Mouse (Mus musculus) myocyte (in vitro differentiated cells): Measurements from ENCODE around the gene 9130213A22Rik.
A peak's percentile ranks its signal among the peaks of the same experiment; 100 is the strongest.

Experiments used
- CEBPB ChIP-seq: IDR thresholded peaks from 2 replicates; pipeline ENCODE4 v1.6.1; 2011; ENCODE audit warnings: mild to moderate bottlenecking, moderate library complexity; ENCODE audit not compliant: poor library complexity, insufficient read depth, severe bottlenecking
- E2F4 ChIP-seq: IDR thresholded peaks from one replicate; pipeline ENCODE4 v1.6.1; 2011; ENCODE audit warnings: mild to moderate bottlenecking, control low read depth, moderate library complexity; ENCODE audit not compliant: insufficient read depth
- MAX ChIP-seq: IDR thresholded peaks from one replicate; pipeline ENCODE4 v1.6.1; 2011; ENCODE audit warnings: low read depth, mild to moderate bottlenecking, control low read depth
- MYOD1 ChIP-seq, 3 experiments: IDR thresholded peaks; one replicate each; pipeline ENCODE4 v1.6.1; 2011; ENCODE audit warnings: control low read depth in 2 of 3, low read depth in 2 of 3, mild to moderate bottlenecking in 2 of 3, moderate library complexity in 1 of 3; ENCODE audit not compliant: insufficient read length in 2 of 3, control insufficient read depth in 1 of 3
- MYOG ChIP-seq, 3 experiments: IDR thresholded peaks; one replicate each; pipeline ENCODE4 v1.6.1; 2011; ENCODE audit warnings: control low read depth in 2 of 3, low read depth in 2 of 3, mild to moderate bottlenecking in 2 of 3; ENCODE audit not compliant: insufficient read length in 2 of 3, control insufficient read depth in 1 of 3, insufficient read depth in 1 of 3
- POLR2A ChIP-seq: IDR thresholded peaks from one replicate; pipeline ENCODE4 v1.6.1; 2011; ENCODE audit warnings: low read depth, mild to moderate bottlenecking, control low read depth, moderate library complexity; ENCODE audit not compliant: insufficient read length
- POLR2AphosphoS2 ChIP-seq: IDR thresholded peaks from one replicate; pipeline ENCODE4 v1.6.1; 2011; ENCODE audit warnings: low read depth, control low read depth; ENCODE audit not compliant: insufficient read length
- REST ChIP-seq: IDR thresholded peaks from one replicate; pipeline ENCODE4 v1.6.1; 2011; ENCODE audit warnings: mild to moderate bottlenecking, control low read depth, moderate library complexity; ENCODE audit not compliant: insufficient read depth, insufficient read length
- TCF12 ChIP-seq: IDR thresholded peaks from one replicate; pipeline ENCODE4 v1.6.1; 2011; ENCODE audit warnings: mild to moderate bottlenecking, control low read depth; ENCODE audit not compliant: poor library complexity, insufficient read depth, severe bottlenecking
- TCF3 ChIP-seq: IDR thresholded peaks from one replicate; pipeline ENCODE4 v1.6.1; 2011; ENCODE audit warnings: low read depth, control low read depth; ENCODE audit not compliant: insufficient read length
- USF1 ChIP-seq: IDR thresholded peaks from one replicate; pipeline ENCODE4 v1.6.1; 2011; ENCODE audit warnings: low read depth, mild to moderate bottlenecking, control low read depth, moderate library complexity

DNA sequence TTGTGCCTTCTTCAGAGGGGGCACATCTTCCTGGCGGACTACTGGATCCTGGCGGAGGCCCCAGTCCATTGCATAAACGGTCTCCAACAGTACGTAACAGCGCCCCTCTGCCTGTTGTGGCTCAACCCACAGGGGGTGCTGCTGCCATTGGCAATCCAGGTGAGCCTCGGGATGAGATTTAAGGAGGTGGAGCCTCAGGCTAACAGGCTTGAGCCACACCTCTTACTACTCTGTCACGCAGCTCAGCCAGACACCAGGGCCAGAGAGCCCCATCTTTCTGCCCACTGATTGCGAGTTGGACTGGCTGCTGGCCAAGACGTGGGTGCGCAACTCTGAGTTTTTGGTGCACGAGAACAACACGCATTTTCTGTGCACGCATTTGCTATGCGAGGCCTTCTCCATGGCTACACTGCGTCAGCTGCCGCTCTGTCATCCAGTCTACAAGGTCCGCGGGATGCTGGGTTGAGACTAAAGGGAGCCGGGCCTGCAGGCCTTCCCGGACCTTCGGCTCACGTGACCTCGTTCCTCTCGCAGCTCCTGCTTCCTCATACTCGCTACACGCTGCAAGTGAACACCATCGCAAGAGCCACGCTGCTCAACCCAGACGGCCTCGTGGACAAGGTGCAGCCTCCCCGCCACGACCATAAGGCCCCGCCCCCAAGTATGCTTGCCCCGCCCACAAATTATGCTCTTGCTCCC is 11.7 kb upstream of the 9130213A22Rik start:
- TF ChIP-seq POLR2A (no peak), POLR2AphosphoS2 (no peak), MYOD1 (IDR thresholded peaks at IDR 0.05; ENCODE audit: control insufficient read depth in 1 of 3, insufficient read length in 2 of 3, low read depth in 2 of 3) (no peak), TCF12 (no peak), USF1 (peak; percentile 14), E2F4 (no peak), MAX (no peak), TCF3 (no peak), REST (no peak), MYOG (IDR thresholded peaks at IDR 0.05; ENCODE audit: control insufficient read depth in 1 of 3, insufficient read depth in 1 of 3, insufficient read length in 2 of 3, low read depth in 2 of 3) (no peak), CEBPB (no peak)
